Mouse (Mus musculus) layer of hippocampus, adult 18-20 months (tissue): ENCODE results near the gene Icam4. TPM values are rescaled to one million over a fixed set of nuclear protein-coding genes. Genes with fewer than 3 reads are reported as not detected.
"Not testable (repeated sequence)": the region's sequence is repeated elsewhere in the genome, so short reads cannot be mapped to it uniquely, and the experiment has no call there.

ENCODE experiments used
- DNase-seq, 2 experiments: peaks; one replicate each; pipeline ENCODE4 v3.0.0; 2022; ENCODE audit warnings: low spot score in 2 of 2
- total RNA-seq, 2 experiments: library from RNA; stranded (reverse); gene quantifications; 2 replicates each; pipeline ENCODE4 v1.2.3; 2021

Icam4 gene
- total RNA-seq, 2 experiments from 2014 or later = 0.97 to 1.2 TPM

GRCm38 (mm10) chr9:21010939-21011541, 18.1 kb upstream of the Icam4 start:
- not testable (repeated sequence) for DNase-seq

GRCm38 (mm10) chr9:21011846-21012312, 17.3 kb upstream of the Icam4 start:
- no peak for DNase-seq

GRCm38 (mm10) chr9:21012368-21012767, 16.8 kb upstream of the Icam4 start:
- DNase-seq = no peak

GRCm38 (mm10) chr9:21014691-21015570, 14.2 kb upstream of the Icam4 start:
- peak in 1 of 2 experiments; percentile 30 for DNase-seq

GRCm38 (mm10) chr9:21015571-21016130, 13.5 kb upstream of the Icam4 start, which contains the start of gene Icam1:
Icam1 (plus strand) TSS chr9:21015985.
- no peak for DNase-seq

- DNase-seq = no peak
These were observed 12.6 kb upstream of the Icam4 start for GRCm38 (mm10) chr9:21016331-21017176.

GRCm38 (mm10) chr9:21017177-21017575, 12.0 kb upstream of the Icam4 start:
- no peak for DNase-seq

- no peak for DNase-seq
These were observed 10.6 kb upstream of the Icam4 start for GRCm38 (mm10) chr9:21018600-21018999.

GRCm38 (mm10) chr9:21021363-21021762, 7.8 kb upstream of the Icam4 start:
- no peak for DNase-seq

- no peak for DNase-seq
These were observed 6.9 kb upstream of the Icam4 start for GRCm38 (mm10) chr9:21022288-21022687.

GRCm38 (mm10) chr9:21022726-21023125, 6.4 kb upstream of the Icam4 start:
- DNase-seq = no peak

GRCm38 (mm10) chr9:21025258-21025810, 3.8 kb upstream of the Icam4 start:
- no peak for DNase-seq

- no peak for DNase-seq
These were observed 2.3 kb upstream of the Icam4 start for GRCm38 (mm10) chr9:21026849-21027248.

- no peak for DNase-seq
These were observed 1.3 kb upstream of the Icam4 start for GRCm38 (mm10) chr9:21027774-21028290.

- no peak for DNase-seq
These were observed 538 bp upstream of the Icam4 start for GRCm38 (mm10) chr9:21028560-21029110.

- peak in 1 of 2 experiments; percentile 25 for DNase-seq
These were observed 955 bp downstream of the Icam4 start for GRCm38 (mm10) chr9:21030055-21030600.

GRCm38 (mm10) chr9:21030781-21031250, 1.6 kb downstream of the Icam4 start:
- peak; percentile 81 to 92 for DNase-seq

- peak; percentile 76 to 86 for DNase-seq
These were observed 2.2 kb downstream of the Icam4 start for GRCm38 (mm10) chr9:21031251-21031895.

- peak; percentile 90 to 95 for DNase-seq
These were observed 2.8 kb downstream of the Icam4 start, which contains the start of gene Icam5 for GRCm38 (mm10) chr9:21031896-21032351. Icam5 (plus strand) TSS chr9:21032073.
